Mouse (Mus musculus) stomach, postnatal 0 days (tissue): ENCODE measurements around the gene Abca14.

Experiments
- CTCF ChIP-seq: IDR thresholded peaks from 2 replicates; pipeline ENCODE4 v1.5.1; 2016; ENCODE audit warnings: antibody characterized with exemption, low read depth, mild to moderate bottlenecking, moderate library complexity
- EP300 ChIP-seq: optimal IDR thresholded peaks from 2 replicates; pipeline ENCODE3; 2016; ENCODE audit warnings: antibody characterized with exemption

- TF ChIP-seq CTCF, result no peak
- no peak for TF ChIP-seq EP300
Observed at GRCm38 (mm10) chr7:120228541-120228940, 24.8 kb downstream of the Abca14 start.
